Mouse (Mus musculus) kidney, adult 9 months (tissue): ENCODE results near the gene Gm6096.
"Not testable (repeated sequence)": the region's sequence is repeated elsewhere in the genome, so short reads cannot be mapped to it uniquely, and the experiment has no call there.

Experiments used
- DNase-seq: peaks from one replicate; pipeline ENCODE4 v3.0.0; 2022

Gm6096 gene

GRCm38 (mm10) chr7:34250738-34251137, at the start of gene Gm6096:
TSS of gene Gm6096 (plus strand) at chr7:34251038.
- no peak for DNase-seq

GRCm38 (mm10) chr7:34202147-34202546, 48.7 kb upstream of the Gm6096 start:
- DNase-seq, result not testable (repeated sequence)

DNA sequence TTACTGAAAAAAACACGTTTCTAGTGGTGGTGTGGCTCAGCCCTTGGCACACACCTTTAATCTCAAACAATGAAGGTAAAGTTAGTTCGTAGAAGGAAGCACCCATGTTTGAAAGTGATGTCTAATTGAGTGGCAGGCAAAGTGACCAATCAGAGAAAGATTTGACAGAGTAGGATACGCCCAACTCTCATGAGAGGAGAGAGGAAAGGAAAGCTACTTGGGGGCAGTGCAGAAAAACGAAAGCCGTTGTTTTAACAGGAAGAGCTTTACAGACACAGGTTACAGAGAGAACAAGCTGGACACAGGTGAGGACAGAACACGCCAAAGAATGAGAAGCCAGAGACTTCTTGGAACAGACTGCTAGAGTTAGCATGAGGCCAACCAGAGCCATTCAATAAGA, 44.5 kb upstream of the Gm6096 start:
- no peak for DNase-seq

DNA sequence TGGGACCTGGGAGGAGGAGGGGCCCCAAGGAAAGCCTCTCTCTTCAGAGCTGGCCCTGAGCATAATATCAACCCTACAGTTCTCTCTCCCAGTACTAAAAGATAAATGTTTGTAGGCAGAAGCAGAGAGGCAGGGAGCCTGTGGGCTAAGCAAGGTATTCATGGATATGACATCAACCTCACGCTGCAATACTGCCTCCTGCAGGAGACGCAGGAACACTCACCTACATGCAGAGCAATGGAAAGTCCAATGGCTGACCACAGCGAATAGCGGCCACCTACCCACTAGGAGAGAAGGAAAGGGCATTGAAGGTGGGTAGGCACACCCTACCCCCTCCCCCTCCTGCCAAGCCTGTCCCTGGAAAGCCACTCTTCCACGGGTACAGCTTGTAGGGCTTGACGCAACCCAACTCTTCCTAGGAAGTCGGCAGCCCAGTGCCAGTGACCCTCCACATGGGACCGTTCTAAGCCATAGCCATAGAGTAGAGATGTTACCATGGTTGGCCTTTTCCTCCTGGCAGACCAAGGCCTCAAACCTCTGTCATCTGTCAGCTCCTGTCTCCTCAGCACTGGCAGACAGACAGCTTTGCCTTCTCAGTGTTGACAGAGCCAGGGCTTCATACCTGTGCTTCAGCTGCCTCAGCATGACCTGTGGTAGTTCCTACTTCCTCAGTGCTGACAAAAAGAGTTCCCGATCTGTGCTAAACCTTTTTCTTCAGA, 42.7 kb upstream of the Gm6096 start:
- no peak for DNase-seq

DNA sequence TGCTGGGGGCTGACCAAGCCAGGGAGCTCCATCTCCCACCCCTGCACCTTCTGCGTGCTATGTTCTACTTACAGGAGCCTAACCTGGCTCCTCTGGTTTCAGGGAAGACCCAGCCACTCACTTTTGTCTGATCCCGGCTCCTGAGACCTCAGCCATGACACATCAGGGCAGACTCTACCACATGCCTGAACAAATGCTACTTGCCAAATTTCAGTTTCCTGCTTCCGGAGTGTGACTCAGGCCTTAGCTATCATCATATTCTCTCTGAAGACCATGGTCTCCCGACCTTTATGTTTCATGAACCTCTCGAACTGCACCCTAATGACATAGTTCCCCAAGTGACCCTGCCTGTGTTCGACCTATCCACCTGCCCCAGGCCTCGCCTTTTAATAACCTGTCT, 37.6 kb upstream of the Gm6096 start:
- DNase-seq, result no peak

DNA sequence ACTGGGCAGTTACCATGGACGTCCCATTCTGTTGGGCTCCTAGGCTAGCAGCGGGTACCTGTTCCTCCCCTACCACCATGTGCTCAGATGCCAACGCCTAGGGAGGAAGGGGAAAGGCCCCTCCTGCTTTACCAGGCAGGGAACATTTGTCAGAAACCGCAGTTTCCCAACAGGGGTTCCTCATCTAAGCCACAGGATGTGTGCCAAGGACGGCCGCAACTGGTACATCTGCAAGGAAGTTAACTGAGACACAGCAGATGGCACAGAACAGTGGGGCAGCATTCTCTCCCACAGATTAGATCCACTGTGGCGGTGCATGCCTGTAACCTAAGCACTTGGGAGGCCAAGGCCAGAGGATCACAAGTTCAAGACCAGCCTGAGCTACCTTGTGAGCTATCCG, 36.2 kb upstream of the Gm6096 start:
- DNase-seq, result no peak

DNA sequence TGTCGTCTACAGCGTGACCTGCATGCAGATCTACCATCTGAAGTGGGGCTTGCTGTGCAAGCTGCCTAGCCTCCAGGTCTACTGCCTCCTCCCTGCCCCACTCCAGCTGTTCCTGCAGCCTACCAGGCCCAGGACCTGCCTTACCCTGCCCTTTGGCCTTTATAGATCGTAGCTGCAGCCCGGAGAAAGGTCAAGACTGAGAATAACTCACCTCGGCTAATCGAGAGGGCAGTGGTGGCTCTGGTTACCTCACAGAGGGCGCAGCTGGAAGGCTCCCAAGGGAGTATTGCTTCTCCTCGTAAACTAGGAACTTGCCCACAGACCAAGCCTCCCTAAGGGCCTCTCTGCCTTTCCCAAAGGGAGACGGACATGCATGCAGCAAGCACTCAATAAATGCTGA, 35.4 kb upstream of the Gm6096 start:
- no peak for DNase-seq

GRCm38 (mm10) chr7:34216474-34216873, 34.4 kb upstream of the Gm6096 start:
- DNase-seq, result no peak

DNA sequence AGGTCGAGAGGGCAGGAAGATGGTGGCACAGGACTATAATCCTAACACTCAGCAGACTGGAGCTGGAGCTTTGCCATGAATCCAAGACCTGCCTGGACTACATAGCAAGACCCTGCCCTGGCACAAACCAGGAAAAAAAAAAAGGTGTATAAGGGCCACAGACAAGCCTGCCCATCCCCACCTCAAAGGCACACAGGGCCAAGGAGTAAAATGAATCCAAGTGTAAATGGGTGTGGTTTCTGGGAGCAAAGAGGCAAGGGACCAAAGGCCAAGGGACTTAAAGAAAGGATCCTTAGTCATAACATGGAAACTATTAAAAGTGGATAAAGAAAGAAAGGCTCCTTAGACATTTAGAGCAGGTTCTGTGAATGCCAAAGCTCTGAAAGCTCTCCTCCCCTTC, 32.3 kb upstream of the Gm6096 start:
- no peak for DNase-seq

DNA sequence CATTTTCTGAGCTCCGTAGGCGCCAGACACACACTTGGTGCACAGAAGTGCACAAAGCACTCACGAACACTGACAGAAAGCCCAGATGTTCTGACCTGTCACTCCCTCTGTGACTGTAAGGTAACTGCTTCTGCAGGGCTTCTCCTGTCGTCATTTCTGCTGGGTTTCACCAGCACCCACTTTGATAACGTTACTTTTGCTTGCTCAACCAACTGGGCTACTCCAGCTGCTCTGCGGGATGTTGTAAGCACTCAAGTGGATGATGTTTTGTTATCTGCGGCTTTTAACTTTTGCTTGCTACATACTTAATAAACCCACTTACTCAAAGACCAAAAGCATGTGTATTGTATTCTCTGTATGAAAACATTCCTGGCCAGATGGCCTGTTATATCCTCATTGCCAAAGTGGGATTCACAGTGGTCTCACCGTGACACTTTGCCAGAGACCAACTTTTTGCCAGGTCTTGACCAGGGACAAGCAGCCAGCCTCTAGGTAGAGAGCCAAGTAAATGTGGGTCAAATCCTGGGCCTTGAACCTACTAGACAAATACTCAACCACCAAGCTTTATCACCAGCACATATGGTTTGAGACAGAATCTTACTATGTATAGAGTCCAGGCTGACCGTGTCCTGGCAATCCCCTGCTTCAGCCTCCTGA, 29.1 kb upstream of the Gm6096 start:
- no peak for DNase-seq

GRCm38 (mm10) chr7:34222340-34222739, 28.5 kb upstream of the Gm6096 start:
- no peak for DNase-seq

DNA sequence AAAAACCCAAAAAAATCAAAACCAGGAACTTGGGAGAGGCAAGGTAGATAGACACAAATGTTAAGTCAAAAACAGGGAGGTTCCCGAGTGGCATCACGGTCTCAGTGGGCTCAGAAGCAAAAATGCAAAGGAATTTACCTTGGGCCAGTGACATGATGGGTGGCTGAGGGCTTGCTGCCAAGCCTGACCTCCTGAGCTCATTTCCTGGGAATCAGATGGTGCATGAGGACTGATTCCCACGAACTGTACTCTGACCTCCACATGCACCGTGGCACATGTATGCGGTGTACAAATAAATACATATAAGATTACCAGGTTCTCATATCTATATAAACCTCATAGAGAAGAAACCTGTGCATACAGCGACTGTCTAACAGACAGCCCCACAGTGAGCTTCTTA, 26.5 kb upstream of the Gm6096 start:
- no peak for DNase-seq

- DNase-seq, result peak; percentile 35
Observed at GRCm38 (mm10) chr7:34226086-34226485, 24.8 kb upstream of the Gm6096 start.

GRCm38 (mm10) chr7:34226846-34227245, 24.0 kb upstream of the Gm6096 start:
- no peak for DNase-seq

GRCm38 (mm10) chr7:34228641-34229040, 22.2 kb upstream of the Gm6096 start:
- DNase-seq, result peak; percentile 31

GRCm38 (mm10) chr7:34229153-34229552, 21.7 kb upstream of the Gm6096 start:
- no peak for DNase-seq

- DNase-seq, result peak; percentile 59
Observed at GRCm38 (mm10) chr7:34229691-34230111, 21.1 kb upstream of the Gm6096 start.

GRCm38 (mm10) chr7:34230116-34230515, 20.7 kb upstream of the Gm6096 start, which contains the start of gene Gpi1:
TSS of gene Gpi1 (minus strand) at chr7:34230336.
- DNase-seq, result peak; percentile 87

- DNase-seq, result no peak
Observed at GRCm38 (mm10) chr7:34232785-34233725, 17.8 kb upstream of the Gm6096 start.

GRCm38 (mm10) chr7:34233909-34234609, 16.8 kb upstream of the Gm6096 start:
- peak; percentile 100 for DNase-seq

DNA sequence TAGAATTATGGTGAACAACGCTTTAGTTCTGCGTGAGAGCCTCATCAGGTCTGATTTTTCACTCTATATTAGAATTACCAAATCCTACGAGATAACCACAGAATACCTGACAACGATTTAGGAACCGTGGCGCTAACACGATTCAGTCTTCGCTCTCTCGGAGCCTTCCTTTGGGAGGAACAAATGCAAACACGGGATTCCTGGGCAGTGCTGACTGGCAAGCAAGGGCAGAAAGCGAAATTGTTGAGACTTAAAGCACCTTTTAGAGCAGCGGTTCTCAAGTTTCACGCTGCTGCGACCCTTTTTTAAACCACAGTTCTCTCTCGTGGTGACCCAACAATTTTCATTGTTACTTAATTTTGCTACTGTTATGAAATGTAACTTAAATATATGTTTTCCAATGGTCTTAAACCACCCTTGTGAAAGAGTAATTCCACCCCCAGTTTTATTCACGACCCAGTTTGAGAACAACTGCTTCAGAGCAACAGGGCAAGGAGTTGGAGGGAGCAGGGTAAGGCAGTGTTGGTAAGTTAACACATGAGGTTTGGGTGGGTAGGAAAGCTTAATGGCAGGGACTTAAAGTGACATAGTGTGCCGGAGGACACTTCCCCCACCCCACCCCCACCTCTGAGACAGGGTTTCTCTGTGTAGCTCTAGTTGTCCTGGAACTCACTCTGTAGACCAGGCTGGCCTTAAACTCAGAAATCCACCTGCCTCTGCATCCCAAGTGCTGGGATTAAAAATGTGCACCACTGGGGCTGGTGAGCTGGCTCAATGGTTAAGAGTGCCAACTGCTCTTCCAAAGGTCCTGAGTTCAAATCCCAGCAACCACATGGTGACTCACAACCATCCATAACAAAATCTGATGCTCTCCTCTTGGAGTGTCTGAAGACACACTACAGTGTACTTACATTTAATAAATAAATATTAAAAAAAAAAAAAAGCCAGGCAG, 16.0 kb upstream of the Gm6096 start:
- DNase-seq, result no peak

DNA sequence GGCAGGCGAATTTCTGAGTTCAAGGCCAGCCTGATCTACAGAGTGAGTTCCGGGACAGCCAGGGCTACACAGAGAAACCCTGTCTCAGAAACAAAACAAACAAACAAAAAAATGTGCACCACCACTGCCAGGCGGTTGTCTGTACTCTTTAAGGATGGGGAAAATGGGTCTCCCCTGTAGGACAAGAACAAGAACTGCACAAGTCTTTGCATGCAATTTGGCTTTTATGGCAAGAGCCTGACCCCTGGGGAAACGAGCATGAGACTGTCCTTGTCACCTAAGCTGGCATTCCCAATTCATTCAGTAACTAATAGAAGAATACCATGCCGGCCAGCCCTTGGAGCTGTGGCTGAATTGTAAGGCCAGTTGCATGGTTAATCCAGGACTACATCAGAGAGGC, 15.2 kb upstream of the Gm6096 start:
- DNase-seq, result no peak
